Mouse (Mus musculus) retina, postnatal 7 days (tissue): ENCODE measurements around the gene Etl4.
"Not testable (repeated sequence)": the region's sequence is repeated elsewhere in the genome, so short reads cannot be mapped to it uniquely, and the experiment has no call there.

Experiments
- DNase-seq: peaks from one replicate; pipeline ENCODE4 v3.0.0-alpha.2; 2012; ENCODE audit warnings: low read depth, low spot score

The Etl4 gene

DNA sequence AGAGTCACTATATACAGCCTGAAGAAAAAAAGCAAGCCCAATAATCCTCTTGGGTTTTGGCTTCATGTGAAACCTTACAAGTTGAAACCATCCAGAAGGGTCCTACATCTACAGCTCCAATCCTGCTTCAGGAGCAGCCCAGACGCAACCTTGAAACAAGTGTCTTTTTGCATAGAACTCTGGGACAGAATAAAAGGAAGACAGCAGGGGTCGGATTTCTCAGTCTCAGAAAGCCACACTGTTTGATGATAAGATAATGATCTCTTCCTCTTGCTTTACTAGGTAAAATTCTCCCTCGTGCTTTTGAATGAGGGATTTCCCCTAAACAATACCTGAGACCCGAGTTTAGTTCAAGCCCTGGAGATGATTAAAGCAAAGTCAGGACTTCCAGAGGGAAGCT lies 385.0 kb downstream of the Etl4 start:
- no peak for DNase-seq

DNA sequence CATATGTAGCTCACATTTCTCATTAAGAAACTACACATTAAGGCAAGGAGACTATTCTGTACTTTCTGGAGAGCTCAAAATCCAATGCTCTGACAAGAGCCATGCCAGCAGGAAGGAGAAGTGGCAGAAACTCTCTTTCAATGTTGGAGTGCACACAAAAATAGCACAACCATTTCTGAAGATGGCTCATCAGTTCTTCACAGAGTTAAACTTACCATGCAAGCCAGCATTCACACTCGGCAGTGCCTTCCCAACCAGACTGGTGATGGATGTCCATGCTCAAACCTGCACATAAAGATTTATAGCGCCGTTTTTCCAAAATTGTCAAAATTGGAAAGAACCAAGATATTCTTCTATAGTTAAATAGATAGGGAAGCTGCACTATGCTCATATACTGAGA lies 392.9 kb downstream of the Etl4 start:
- DNase-seq: no peak

DNA sequence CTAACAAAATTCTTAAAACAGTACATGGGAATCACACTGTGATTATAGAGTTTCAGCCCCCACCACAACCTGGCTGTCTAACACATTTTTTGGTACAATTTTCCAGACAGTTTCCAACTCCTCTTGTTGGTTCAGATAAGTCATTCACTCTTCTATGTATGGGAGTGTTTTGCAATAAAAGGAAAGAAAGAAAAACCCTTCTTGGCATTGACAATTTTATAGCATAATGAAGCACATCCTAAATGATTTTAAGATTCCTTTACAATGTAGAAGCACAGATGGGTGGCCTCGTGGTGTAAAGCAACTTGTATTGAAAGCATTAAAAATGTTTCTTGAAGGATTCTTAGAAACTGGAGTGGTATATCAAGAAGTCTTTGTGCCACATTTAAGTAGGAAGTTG lies 415.4 kb downstream of the Etl4 start:
- DNase-seq: no peak

DNA sequence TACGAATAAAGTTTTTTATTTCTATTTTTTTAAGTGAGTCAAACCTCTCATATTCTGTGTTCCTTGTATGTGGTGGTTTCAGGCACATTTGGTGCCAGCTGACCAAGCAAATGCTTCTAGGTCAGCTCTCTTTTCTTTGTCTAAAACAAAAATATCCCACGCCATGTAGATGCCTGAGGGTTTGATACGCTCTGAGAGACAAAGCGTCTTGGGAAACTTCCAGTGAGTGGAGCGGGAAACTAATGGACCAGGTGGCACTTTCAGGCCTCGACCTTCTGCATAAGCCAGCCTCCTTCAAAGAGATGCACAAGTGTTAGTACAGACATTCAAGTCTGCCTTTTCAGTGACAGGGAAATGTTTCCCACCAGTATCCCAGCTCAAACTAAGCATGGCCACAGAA lies 426.6 kb downstream of the Etl4 start:
- no peak for DNase-seq

DNA sequence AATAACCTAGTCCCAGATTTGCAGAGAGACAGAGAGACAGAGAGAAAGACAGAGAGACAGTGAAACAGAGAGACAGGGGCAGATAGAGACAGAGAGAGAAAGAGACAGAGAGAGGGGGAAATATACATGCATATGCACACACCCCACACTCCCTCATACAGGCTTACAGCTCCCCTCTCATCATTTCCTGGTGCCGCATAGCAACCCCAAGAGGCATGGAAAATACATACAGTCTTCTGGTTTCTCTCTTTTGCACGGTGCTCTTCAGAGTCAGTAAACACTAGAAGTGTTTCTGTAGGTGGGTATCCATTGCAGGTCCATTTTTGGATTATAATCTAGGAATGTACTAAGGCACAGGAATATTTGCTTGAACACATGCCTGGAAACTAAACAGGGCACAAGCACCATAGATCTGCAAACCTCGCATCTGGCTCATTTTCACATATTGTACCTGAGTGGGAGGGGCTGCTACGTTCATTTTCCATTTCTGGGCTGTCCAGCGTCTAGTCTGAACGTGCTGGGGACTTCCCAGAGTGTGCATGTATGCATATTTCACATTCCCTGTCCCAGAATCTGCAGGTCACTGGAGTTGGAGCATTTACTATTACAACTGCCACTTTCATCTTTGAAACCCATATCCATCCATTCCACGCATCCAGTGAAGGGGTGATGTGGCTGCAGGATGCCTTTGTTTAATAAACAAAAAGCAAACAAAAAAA lies 429.6 kb downstream of the Etl4 start:
- no peak for DNase-seq

DNA sequence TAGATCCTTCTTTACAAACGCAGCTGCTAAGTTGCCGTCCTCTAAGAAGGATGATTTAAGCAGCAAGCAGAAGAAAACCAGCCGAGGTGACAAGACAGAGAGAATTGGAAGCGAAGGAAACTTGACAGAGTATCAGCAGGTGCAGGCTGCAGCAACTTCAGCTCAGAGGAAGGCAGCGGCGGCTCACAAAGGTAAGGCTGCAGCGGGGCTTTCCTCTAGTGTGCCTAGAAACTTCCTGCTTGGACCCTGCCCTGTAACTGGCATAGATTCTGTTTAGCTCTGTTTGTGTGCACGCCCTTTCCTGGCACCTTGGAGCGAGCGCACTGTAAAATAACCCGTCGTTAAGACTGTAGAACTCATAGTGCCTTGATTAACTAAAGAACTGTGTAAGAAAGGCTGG lies 430.3 kb downstream of the Etl4 start:
- no peak for DNase-seq

DNA sequence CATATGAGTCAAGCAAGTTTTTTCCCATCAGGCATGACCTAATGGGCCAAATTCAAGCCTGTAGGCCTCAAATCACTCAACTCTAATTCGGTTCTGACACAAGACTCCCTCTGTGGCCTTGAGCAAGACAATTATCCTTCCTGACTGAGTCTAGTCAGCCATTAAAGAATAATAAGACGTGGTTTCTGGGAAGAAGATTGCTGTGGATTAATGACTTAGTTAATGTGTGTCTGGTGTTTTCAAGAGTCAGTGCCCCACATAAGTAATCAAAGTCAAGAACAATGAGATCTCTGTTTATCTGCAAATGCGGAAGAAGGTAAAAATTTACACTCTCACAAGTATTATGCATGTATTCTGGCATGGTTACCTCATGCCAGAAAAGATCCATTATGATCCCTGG lies 437.3 kb downstream of the Etl4 start:
- no peak for DNase-seq

DNA sequence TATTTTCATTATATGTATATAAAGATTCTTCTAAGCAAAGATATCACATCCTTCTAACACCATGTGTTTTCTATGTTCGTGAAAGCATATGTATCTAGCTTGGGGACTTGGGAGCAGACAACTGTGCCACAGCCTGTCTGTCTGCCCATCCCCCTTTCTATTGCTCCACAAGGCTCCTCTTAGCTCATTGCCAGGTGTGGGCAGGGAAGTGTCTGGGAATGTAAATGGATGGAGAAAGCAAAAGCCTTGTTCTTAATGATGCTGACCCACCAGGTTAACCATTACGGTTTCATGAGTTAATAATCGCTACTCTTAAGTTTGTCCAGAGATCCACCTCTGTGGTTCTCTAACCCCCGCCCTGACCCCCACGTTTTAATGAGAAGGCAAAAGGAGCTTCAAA lies 439.7 kb downstream of the Etl4 start:
- no peak for DNase-seq

DNA sequence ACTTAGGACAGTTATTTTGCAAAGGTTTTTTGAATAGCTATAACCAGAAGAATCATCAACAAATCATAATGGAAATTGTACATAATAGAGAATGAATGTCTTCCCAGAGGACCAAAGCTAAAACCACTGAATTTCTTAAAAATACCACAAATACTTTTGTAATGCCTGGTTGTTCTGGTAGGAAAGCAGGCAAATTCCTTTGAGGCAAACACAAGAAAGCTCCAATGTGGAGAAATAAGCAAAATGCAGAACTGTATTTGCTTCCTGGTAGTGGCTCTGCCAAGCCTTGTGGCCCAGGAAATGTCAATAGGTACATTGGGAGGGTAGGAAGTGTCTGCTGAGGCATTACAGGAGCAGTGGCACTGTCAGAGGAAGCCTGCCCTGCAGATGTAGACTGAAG lies 443.2 kb downstream of the Etl4 start:
- DNase-seq: no peak

DNA sequence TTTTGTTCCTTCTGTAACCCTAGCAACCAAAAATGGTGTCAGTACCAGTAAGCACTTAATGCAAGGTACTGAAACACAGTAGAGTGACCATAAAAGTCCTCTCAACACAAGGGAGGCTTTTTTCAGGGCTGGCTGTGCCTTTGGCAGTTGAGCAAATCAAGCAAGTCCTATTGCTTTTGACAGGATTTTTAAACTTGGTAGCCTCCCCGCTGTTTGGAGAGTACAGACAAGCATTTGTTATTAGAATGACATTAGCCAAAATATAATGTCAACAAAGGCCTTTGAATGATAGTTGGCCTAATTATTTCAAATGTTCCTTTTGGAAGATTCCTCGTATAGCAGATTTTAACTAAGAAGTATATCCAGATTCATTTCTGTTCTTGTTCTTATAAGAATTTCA lies 467.4 kb downstream of the Etl4 start:
- no peak for DNase-seq

DNA sequence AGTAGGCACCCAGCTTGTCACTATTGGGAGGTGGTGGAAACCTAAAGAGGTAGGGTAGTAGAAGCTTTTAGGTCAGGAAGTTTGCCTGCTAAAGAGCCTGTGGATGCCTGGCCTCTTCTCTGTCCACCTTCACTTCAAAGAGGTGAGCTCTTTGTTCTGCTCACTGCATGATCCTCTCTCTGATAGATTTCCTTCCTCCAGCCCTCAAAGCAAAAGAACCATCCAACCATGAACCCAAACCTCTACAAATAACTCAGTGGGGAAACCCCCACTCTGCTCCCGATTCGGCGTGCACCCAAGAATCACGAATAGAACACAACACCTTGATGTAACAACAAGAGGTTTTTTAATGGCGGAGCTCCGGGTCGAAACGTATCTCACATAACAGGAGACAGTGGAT lies 471.3 kb downstream of the Etl4 start:
- not testable (repeated sequence) for DNase-seq

DNA sequence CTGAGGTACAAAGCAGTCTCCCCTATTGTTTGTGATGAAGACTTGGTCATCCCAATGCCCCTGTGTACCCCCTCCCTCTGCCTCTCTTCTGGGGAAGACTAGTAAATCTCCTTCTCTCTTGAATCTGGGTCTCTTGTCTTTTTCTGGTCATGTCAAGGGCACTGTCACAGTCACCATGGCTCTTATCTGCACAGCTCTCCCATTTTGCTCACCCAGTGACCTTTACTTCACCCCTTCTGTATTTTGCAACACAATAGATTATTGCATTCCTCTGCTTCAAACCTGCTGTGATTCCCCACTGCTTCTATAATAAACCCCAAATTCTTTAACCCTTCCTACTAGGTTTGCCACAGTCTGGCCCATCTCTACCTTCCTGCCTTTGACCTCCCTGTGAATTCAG lies 484.5 kb downstream of the Etl4 start:
- no peak for DNase-seq

DNA sequence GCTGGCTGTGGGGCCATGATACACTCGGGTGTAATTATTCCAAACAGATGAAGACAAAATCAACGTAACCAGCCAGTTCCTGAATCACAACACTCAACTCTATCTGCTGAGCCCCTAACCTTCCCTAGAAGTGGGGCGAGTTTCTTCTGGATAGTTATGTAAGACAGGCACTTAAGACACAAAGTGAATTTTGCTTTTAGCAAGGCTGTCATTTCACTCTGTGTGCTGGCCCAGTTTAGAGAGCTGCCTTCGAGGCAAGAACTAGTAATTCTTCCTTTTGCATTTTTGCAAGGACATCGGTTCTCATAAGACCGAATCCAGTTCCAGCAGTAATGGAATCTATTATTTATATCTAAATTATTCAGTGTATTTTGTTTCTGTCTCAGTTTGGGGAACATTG lies 487.4 kb downstream of the Etl4 start:
- no peak for DNase-seq

DNA sequence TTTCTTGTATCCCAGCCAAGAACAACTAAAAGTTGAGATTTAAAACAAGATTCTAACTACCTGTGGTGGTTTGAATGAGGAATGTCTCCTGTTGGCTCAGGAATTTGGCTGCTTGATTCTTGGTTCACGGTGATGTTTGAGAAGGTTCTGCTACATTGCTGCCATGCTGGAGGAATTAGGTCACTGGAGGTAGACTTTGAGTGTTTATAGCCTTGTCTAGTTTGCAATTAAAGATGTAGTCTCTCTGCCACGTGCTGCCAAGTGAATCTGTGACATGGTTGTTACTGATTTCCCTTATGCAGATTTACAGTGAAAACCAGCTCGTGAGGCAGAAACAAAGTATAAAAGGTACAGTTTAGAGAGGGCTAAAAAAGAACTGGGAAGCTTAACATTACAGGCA lies 491.0 kb downstream of the Etl4 start:
- no peak for DNase-seq

DNA sequence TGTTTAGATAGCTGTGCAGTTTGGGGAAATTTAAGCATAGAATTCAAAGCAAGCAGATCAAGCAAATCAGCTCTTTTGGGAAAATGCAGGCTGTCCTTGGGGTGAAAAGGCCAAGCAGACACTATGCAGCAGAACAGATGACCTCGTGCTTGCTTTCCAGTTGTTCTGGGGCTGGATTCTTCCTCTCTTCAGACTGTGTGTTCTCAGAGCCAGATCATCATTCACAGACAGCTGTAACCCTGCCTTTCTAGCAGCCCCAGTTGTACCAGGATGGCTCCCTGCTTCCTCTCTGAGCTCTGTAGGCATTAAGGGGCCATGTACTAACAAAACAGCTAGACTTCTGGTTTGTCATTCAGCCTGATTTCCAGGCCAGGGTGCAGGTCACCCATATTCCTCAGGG lies 494.8 kb downstream of the Etl4 start:
- no peak for DNase-seq

DNA sequence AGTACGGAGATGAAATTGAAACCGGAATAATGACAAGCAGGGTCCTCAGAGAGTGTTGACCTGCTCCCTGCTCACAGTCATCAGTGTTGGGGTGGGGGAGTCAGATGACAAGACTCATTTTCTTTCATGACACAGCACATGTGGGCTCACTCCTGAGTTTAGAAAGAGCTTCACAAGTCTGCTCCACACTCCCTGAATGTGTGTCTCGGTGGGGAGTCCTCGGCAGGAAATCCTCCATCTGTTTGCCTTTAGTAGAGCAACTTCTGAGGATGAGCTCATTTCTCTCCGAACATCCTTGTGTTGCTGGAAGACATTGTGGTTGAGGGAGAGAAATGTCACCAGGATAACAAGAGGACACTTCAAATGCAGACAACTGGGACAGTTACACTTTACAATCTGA lies 497.5 kb downstream of the Etl4 start:
- DNase-seq: no peak

DNA sequence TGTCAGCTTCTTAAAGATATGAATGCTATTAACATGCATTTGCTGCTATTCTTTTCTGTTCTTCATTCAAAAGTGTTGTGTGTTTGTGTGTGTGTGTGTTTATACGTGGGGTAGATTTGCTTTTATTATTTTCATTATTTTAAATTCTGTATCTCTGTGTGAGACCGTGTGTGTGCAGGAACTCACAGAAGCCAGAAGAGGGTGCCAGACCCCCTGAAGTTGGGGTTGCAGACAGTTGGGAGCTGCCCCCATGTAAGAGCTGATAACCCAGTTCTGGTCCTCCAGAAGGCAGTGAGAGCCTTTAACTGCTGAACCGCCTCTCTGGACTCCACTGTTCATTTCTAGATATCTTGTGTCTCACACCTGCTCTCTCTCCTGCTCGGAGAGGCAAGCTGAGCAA lies 505.3 kb downstream of the Etl4 start:
- no peak for DNase-seq

DNA sequence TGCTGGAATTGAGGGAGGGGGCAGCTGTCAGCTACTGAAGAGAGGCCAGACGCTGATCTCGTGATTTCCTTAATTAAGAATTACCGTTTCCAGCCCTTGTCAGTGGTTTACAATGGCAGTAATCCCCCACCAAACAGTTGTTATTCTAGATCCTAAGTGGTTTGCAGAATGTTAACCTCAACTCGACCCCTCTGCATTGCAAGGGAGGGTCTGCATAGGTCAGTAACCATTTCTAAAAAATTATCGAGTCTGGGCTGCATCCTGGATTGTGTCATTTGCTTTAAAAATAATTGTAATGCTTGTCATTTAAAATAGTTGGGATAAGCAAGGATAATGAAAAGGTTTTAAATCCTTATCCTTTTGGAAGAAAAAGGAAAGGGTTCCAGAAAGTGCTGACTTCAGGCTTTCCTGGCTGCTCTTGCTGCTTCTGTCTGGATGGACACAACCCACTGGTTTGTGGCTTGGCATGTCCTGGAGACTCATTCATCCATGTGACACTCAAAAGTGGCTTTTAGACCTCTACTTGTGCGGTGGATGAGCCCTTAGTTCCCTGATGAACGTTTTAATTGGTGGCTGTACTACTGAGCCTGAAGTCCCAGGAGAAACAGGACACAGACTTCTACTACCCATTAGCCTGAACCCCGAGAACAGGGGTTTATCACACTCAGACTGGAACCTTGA lies 507.5 kb downstream of the Etl4 start:
- no peak for DNase-seq

DNA sequence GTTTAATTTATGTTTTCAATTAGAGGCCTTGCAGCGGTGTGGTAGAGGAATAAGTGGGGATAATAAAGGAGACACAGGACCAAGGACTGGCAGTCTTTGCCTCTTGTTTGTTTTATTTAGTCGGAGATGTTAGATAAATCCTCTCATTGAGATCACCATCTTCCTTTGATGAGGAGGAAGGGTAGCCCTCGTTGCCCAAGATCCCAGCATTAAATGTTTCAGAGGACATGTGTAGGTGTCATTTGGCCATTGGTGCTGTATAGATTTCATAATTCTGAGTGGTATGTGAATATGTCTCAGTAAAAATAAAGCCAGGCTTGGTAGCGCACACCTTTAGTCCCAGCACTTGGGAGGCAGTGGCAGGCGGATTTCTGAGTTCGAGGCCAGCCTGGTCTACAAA lies 508.4 kb downstream of the Etl4 start:
- DNase-seq: no peak

DNA sequence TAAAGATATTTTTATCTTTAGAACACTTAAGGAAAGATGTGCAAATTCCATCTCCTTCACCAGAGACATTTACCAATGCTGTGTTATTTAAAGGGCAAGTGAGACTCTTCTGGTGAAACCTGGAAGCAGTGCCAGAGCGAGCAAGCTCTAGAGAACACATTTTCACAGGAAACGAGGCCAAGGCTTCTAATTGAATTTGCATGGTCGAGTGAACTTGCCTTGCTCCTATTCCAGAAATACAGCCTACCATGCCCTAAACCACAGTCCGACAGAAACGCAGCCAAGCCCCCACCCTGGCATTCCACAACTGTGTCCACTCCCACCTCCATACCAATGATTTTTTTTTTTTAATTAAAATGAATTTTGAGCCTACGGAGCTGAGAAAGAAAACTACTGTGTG lies 510.4 kb downstream of the Etl4 start:
- DNase-seq: peak; percentile 19

DNA sequence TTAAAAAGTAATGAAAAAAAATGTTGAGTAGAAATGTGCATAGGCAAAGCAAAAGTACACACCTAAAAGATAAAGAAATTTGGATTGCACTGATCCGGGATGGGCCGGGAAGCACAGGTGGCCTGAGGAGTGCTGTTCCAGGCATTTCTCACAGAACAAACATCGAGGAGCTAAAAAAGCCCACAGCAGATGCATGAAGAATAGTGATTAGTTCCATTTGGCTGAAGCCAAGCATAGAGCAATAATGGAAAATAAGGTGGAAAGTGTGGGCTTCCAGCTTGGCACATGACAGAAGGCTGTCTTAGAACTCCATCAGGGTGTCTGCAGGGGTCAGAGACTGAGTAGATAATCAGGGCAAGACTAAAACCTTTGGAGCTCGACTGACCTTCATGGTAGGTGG lies 512.7 kb downstream of the Etl4 start:
- no peak for DNase-seq

DNA sequence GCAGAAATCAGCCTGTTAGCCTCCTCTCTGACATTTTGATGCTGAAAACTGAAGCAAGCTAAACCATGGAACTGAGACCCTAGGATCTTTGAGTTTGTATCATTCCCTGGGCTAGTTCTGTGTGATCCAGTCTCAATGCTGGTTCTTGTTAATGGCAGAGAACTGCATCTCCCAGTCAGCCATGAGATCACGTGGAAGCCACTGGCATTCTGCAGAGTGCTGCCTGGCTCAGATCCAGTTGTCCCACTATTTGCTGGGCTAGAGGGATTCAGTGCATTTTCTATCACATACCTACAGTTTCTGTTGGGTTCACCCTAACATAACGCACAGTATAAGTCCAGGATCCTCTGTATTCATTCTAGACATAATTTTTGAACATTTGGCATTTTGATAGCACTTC lies 524.1 kb downstream of the Etl4 start:
- DNase-seq: no peak

DNA sequence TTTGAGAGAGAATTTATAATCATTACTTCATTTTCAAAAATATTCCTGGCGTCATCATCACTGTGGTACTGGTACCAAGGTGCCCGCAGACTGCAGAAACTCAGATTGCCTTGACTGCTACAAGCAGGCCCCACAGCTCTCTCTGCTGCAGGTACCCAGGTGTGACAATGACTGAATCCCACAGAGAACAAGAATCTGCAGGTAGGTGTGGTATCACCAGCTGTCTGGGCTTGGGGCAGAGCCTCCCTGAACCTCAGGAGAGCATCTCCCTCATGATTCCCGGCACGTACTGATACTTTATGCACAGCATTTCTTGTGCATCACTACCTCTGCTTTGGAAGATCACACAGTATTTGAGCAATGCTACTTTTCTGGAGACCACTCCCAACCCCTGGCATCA lies 526.0 kb downstream of the Etl4 start:
- no peak for DNase-seq

DNA sequence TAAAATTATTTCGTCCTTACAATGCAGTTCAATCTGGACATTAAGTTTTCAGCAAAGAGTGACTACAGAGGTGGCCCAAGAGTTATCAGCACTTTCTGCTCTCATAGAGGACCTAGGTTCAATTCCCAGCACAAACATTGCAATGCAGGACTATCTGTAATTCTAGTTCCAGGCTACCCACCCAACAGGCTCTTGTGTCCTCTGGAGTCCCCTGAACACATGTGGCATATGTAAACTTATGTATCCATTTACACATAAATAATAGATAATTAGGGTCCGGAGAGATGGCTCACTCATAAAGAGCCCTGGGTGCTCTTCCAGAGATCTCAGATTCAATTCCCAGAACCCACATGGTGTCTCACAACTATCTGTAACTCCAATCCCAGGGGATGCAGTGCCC lies 533.2 kb downstream of the Etl4 start:
- DNase-seq: no peak
